Mouse (Mus musculus): ENCODE measurements around the gene Pcyt1a. TPM values are rescaled to one million over a fixed set of nuclear protein-coding genes. Genes with fewer than 3 reads are reported as not detected.

Pcyt1a gene
- polyA plus RNA-seq, 1 experiment from 2014 or later = 29.7 TPM

DNA sequence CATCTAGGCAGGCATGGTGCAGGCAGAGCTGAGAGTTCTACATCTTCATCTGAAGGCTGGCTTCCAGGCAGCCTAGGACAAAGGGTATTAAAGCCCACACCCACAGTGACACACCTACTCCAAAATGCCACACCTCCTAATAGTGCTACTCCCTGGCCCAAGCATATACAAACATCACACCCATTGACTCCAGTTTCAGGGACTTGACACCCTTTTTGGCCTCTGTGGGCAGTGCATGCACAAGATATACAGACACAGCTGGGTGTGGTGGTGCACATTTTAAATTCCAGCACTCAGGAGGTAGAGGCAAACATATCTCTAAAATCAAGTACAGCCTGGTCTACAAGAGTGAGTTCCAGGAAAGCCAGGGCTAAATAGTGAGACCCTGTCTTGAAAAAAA is 25.4 kb downstream of the Pcyt1a start:
- ChIA-PET CTCF (no interaction called here), POLR2A (no interaction called here)
- in situ Hi-C loops (cut with MboI; ENCODE audit: low pct_unique_long_range_greater_than_20kb) = loop anchor here (5.0 to 25.0 kb wide), 3 partner anchors 79 to 344 kb away; partner anchors contain the start of gene Smco1
- no peak for DNase-seq (ENCODE audit: low read depth, low spot score)
- H3K27me3 ChIP-seq = no peaks in the 10 kb centered on the region
- no peak for TF ChIP-seq CTCF (IDR thresholded peaks at IDR 0.05)
- no peak for ATAC-seq

DNA sequence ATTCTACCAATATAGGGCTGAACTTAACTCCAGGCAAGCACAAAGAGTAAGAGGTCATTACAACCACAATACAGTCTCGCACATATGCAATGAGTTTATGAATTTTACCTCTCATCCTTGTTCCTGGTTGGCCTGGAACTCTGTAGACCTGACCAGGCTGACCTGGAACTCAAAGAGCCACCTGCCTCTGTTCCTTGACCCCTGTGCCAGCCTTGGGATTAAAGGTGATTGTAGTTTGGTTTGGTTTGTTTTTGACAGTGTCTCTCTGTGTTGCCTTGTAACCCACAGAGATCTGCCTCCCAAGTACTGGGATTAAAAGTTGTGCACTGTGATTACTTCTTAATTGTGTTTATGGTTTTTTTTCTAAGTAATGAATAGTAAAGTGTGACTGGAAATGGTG is 26.0 kb downstream of the Pcyt1a start:
- ATAC-seq = no peak
- no peaks in the 10 kb centered on the region for H3K27me3 ChIP-seq
- ChIA-PET POLR2A (no interaction called here), CTCF (no interaction called here)
- DNase-seq (ENCODE audit: low read depth, low spot score) = no peak
- in situ Hi-C loops (cut with MboI; ENCODE audit: low pct_unique_long_range_greater_than_20kb) = loop anchor here (5.0 to 25.0 kb wide), 3 partner anchors 79 to 344 kb away; partner anchors contain the start of gene Smco1
- TF ChIP-seq CTCF (IDR thresholded peaks at IDR 0.05) = no peak

DNA sequence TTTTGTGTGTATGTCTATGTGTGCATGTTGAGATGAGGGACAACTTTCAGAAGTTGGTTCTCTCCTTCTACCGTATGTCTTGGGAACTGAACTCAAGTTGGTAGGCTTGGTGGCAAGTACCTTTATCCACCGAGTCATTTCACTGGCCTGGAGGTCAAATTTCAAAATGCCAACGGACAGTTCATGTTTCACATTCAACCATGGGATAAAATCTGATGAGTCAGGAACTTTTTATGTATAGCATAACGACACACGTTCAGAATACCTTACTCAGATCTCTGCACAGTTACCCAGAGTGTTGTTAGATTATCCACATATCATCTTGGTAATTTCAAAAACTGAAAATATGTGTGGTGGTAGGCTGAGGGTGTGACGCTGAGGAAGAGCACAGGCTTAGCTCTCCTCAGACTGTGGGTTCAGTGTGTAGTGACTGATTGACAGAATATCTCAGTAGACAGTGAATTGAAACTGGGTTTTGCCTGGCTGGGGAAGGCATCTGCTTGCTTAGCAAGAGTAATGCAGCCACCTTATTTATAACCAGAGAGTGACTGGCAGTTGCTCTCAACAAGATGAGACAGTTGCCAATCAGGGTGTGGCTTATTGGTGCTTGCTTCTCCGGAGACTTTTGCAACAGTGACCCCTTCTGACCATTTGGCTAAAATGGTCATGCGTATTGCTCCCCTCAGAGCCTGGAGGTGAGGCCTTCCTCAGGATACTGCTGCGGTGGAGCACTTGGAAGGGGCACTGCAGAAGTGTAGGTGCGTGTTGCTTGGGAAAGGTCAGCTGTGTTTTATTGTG is 27.1 kb downstream of the Pcyt1a start:
- in situ Hi-C loops (cut with MboI; ENCODE audit: low pct_unique_long_range_greater_than_20kb) = loop anchor here (5.0 to 25.0 kb wide), 3 partner anchors 80 to 345 kb away; partner anchors contain the start of gene Smco1
- DNase-seq (ENCODE audit: low read depth, low spot score) (no peak), ATAC-seq (no peak)
- peak; percentile 71 for TF ChIP-seq CTCF (IDR thresholded peaks at IDR 0.05)
- POLR2A ChIA-PET = interaction anchor here (0.5 to 0.9 kb wide), 2 partner anchors 8 to 25 kb away, joined by 3 read pairs; no protein-coding TSS in a partner anchor
- no peaks in the 10 kb centered on the region for H3K27me3 ChIP-seq
- CTCF ChIA-PET = no interaction called here

DNA sequence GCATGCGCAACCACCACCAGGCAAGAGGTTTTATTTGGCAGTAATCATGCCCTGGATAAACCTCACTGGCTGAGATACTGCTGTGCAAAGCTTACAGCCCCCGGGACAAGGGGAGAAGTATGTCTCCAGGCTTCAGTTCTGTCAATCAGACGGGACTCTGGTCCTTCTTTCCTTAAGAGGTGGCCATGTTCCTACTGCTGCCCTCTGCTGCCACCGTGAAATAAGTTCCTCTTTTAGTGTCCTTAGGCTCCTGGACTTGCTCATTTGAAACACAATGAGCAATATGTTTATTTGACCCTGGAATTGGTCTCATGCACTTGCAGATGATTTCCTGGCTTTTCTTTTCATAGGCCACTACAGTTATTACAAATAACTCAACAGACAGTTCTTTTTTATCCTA is 29.8 kb downstream of the Pcyt1a start:
- no peak for ATAC-seq
- ChIA-PET CTCF (no interaction called here), POLR2A (no interaction called here)
- H3K27me3 ChIP-seq = no peaks in the 10 kb centered on the region
- in situ Hi-C loops (cut with MboI; ENCODE audit: low pct_unique_long_range_greater_than_20kb) = loop anchor here (25.0 kb wide), 2 partner anchors 198 to 348 kb away; partner anchors contain the start of gene Smco1
- TF ChIP-seq CTCF (IDR thresholded peaks at IDR 0.05) = peak; percentile 18
- no peak for DNase-seq (ENCODE audit: low read depth, low spot score)

DNA sequence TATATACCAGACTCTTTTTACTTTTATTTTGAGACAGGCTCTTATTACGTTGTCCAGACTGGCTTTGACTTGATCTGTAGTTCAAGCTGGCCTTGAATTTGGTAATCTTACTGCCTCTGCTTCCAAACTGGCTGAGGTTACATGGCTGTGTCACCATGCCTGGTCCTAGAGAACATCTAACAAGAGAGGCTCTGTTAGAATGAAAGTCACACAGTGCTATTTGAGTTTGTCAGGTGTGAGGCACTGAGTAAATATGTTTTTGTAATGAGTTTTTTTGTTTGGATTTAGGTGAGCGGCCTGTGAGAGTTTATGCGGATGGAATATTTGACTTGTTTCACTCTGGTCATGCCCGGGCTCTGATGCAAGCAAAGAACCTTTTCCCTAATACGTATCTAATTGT is 31.0 kb downstream of the Pcyt1a start:
- ATAC-seq (no peak), DNase-seq (ENCODE audit: low read depth, low spot score) (no peak)
- H3K27me3 ChIP-seq = no peaks in the 10 kb centered on the region
- ChIA-PET CTCF (no interaction called here), POLR2A (no interaction called here)
- in situ Hi-C loops (cut with MboI; ENCODE audit: low pct_unique_long_range_greater_than_20kb) = loop anchor here (25.0 kb wide), 2 partner anchors 199 to 349 kb away; partner anchors contain the start of gene Smco1
- no peak for TF ChIP-seq CTCF (IDR thresholded peaks at IDR 0.05)

DNA sequence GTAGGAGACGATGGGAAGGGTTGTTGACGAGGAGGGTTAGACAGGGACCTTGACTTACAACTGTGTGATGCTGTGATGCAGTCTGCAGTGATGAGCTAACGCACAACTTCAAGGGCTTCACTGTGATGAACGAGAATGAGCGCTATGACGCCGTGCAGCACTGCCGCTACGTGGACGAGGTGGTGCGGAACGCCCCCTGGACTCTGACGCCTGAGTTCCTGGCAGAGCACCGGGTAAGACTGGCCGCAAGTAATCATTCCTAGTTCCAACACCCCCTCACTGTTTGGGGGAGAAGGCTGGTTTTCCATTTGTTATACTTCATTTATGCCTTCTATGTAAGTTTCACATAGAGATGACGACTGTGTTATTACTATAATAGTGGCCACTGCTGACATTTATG is 32.2 kb downstream of the Pcyt1a start:
- ChIA-PET POLR2A (no interaction called here), CTCF (interaction anchor here (1.1 kb wide), 1 partner anchor 100 kb away, joined by 3 read pairs; no protein-coding TSS in a partner anchor)
- in situ Hi-C loops (cut with MboI; ENCODE audit: low pct_unique_long_range_greater_than_20kb) = loop anchor here (25.0 kb wide), 2 partner anchors 201 to 351 kb away; partner anchors contain the start of gene Smco1
- ATAC-seq (no peak), DNase-seq (ENCODE audit: low read depth, low spot score) (no peak)
- H3K27me3 ChIP-seq = no peaks in the 10 kb centered on the region
- TF ChIP-seq CTCF (IDR thresholded peaks at IDR 0.05) = no peak

DNA sequence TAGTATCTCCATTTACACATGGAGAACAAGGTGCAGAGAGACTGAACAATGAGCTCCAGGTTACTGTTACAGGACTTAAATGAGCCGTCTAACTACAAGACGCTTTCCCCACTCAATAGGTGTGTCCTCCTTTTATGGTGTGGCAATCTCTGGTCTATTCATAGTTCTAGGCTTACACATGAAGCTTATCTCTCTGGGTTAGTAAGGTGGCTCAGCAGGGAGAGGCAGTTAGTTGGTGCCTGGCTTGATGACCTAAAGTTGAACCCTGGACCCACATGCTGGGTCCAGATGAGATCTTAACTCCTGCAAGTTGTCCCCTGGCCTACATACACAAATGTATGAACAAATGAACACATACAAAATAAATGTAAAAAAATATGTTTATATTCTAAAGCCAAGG is 32.7 kb downstream of the Pcyt1a start:
- no peak for TF ChIP-seq CTCF (IDR thresholded peaks at IDR 0.05)
- CTCF ChIA-PET = interaction anchor here (1.1 kb wide), 1 partner anchor 100 kb away, joined by 3 read pairs; no protein-coding TSS in a partner anchor
- H3K27me3 ChIP-seq = no peaks in the 10 kb centered on the region
- POLR2A ChIA-PET = no interaction called here
- no peak for DNase-seq (ENCODE audit: low read depth, low spot score)
- ATAC-seq = no peak
- in situ Hi-C loops (cut with MboI; ENCODE audit: low pct_unique_long_range_greater_than_20kb) = loop anchor here (25.0 kb wide), 2 partner anchors 201 to 351 kb away; partner anchors contain the start of gene Smco1

DNA sequence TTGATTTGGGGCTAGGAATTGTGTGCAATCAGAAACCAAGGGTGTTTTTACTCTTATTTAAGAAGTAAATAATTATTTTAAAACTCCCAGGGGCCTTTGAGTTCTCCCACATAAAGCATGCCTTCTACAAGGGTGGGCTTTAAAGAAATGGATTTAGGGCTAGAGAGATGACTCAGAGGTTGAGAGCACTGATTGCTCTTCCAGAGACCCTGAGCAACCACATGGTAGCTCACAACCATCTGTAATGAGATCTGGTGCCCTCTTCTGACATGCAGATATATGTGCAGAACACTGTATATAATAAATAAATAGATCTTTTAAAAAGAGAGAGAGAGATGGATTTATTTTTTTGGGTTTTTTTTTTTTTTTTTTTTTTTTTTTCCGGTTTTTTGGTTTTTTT is 34.2 kb downstream of the Pcyt1a start:
- in situ Hi-C loops (cut with MboI; ENCODE audit: low pct_unique_long_range_greater_than_20kb) = loop anchor here (25.0 kb wide), 2 partner anchors 203 to 353 kb away; partner anchors contain the start of gene Smco1
- CTCF ChIA-PET = interaction anchor here (0.6 kb wide), 1 partner anchor 161 kb away, joined by 3 read pairs; no protein-coding TSS in a partner anchor
- DNase-seq (ENCODE audit: low read depth, low spot score) = no peak
- POLR2A ChIA-PET = no interaction called here
- ATAC-seq = no peak
- H3K27me3 ChIP-seq = no peaks in the 10 kb centered on the region
- no peak for TF ChIP-seq CTCF (IDR thresholded peaks at IDR 0.05)

DNA sequence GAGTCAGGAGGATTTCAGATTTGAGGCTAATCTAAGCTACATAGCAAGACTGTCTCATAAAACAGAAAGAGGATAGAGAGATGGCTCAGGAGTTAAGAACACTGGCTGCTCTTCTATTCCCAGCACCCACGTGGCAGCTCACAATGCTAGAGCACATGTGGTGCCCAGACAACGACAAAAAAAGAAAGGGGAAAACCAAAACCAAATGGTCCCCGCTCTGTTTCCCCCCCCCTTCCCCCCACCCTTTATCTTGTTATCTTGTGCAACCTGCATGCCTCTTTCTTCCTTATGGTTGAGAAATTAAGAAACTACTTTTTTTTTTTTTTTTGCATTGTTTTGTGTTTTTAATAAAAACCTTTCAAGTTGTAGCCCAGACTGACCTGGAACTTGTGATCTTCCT is 37.8 kb downstream of the Pcyt1a start:
- in situ Hi-C loops (cut with MboI; ENCODE audit: low pct_unique_long_range_greater_than_20kb) = loop anchor here (25.0 kb wide), 2 partner anchors 206 to 356 kb away; partner anchors contain the start of gene Smco1
- ChIA-PET POLR2A (no interaction called here), CTCF (no interaction called here)
- DNase-seq (ENCODE audit: low read depth, low spot score) = no peak
- no peak for ATAC-seq
- H3K27me3 ChIP-seq = no peaks in the 10 kb centered on the region
- no peak for TF ChIP-seq CTCF (IDR thresholded peaks at IDR 0.05)

DNA sequence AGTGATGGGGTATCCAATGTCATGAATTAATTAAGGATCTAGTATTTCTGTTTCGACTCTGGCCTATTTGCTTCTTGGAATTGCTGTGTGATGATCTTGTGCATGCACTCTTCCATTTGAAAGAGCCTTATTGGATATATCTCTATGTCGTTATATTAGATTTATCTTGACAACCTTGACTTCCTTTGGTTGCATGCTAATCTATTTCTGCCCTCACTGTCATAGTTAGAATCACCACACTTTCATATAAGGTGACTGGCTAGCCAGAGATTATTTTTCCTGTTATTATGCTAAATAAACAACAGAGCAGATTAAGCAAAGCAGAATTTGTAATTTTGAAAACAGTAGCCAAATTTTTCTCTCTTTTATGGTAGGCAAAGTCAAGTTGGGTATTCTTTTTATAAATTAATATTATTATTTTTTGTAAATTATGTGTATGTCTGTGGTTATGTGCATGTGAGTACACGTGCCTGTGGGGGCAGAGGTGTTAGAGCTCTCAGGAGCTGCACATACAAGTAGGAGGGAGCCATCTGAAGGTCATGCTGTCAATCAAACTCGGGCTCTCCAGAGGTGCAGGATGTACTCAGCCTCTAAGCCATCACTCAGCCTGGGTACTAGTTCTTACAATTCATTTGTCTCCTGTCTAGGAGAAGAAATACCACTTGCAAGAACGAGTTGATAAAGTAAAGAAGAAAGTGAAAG is 38.8 kb downstream of the Pcyt1a start:
- DNase-seq (ENCODE audit: low read depth, low spot score) = no peak
- ChIA-PET POLR2A (no interaction called here), CTCF (interaction anchor here (0.9 kb wide), 1 partner anchor 40 kb away, joined by 4 read pairs; no protein-coding TSS in a partner anchor)
- in situ Hi-C loops (cut with MboI; ENCODE audit: low pct_unique_long_range_greater_than_20kb) = loop anchor here (25.0 kb wide), 2 partner anchors 207 to 357 kb away; partner anchors contain the start of gene Smco1
- ATAC-seq = no peak
- H3K27me3 ChIP-seq = no peaks in the 10 kb centered on the region
- TF ChIP-seq CTCF (IDR thresholded peaks at IDR 0.05) = no peak
